Mouse (Mus musculus) erythroblast, embryonic 14.5 days (primary cell): ENCODE results near the gene Slc9a4.

ENCODE experiments used
- GATA1 ChIP-seq: IDR thresholded peaks from 2 replicates; pipeline ENCODE4 v1.6.1; 2012; ENCODE audit warnings: low read length, inconsistent platforms, mixed read lengths
- TAL1 ChIP-seq: IDR thresholded peaks from 3 replicates; pipeline ENCODE4 v1.6.1; 2012; ENCODE audit warnings: low read length, inconsistent platforms, mixed read lengths

DNA sequence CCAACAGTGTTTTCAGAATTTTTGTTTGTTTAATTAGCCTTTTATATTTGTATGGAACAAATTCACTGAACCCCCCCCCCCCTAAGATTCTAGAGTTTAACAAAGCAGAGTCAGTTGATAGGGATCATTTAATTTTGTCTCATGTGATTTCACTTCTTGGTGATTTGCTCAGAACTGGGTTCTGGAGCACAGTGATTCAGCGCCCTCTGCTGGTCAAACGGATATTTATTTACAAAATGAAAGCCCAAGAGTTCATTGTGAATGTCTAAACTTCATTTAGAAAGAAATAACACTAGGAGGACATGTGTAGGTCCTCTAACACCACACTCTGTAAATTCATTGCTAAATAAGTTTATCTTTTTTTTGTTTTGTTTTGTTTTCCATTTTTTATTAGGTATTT is 35.2 kb upstream of the Slc9a4 start:
- TF ChIP-seq GATA1, result no peak
- TF ChIP-seq TAL1, result no peak
